Mouse (Mus musculus): ENCODE measurements around the gene Ap5b1.

The Ap5b1 gene

GRCm38 (mm10) chr19:5567534-5568469 lies at the start of gene Ap5b1:
TSS of gene Ap5b1 (plus strand) at chr19:5568025.
- DNase-seq, result peak; percentile 92 to 93

DNA sequence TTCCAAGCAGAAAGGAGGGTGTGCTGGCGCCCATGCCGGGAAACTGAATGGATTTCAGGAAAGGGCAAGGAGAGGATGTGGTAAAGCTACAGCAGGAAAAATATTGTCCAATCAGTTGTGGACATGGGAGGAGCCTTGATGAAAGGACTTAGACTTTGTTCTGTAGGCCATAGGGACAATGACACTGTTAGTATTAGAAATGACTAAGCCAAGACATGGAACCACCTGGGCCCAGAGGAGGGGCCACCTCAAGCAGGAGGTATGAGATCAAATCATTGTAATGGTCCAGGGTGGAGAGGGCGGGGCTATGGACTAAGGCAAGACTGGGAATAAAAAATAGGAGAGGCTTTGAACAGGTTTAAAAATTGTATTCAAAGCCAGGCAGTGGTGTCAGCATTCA lies 49.1 kb upstream of the Ap5b1 start:
- no peak for DNase-seq

DNA sequence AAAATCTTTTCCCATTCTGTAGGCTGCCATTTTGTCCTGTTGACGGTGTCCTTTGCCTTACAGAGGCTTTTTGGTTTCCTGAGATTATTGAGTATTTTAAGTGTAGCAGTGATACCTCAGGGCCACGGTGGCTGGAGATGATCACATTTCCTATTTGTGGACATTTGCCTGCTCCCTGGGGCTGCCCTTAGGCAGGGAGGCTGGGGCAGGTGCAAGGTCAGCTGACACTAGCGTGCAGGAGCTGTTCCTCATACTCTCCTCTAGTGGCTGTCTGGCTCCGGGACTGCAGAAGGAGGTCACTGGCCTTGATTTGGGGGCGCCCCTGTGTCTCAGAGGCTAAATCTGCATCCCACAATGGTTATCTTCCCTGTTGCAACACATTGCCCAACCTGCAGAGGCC lies 42.6 kb upstream of the Ap5b1 start:
- no peak for DNase-seq

- peak; percentile 96 to 97 for DNase-seq
Measured at GRCm38 (mm10) chr19:5529325-5530137, 38.3 kb upstream of the Ap5b1 start.

DNA sequence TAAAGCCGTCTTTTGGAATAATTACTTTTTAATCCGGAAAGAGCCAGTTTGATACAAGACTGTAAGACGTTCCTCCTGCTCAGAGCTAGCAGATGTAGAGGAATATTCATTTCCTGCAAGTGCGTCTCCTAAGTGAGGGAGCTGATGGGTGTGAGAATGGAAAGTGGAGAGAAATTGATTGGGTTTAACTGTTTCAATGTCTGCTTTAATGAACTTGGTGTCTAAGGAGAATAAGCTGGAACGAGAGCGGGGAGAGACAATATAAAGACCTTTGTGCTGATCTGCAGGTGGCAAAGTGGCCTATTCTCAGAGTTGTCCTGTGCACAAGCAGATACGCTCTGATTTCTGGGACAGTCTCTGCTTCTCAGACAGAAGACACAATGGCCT lies 37.7 kb upstream of the Ap5b1 start:
- no peak for DNase-seq

- DNase-seq, result no peak
Measured at GRCm38 (mm10) chr19:5532520-5532919, 35.3 kb upstream of the Ap5b1 start.

DNA sequence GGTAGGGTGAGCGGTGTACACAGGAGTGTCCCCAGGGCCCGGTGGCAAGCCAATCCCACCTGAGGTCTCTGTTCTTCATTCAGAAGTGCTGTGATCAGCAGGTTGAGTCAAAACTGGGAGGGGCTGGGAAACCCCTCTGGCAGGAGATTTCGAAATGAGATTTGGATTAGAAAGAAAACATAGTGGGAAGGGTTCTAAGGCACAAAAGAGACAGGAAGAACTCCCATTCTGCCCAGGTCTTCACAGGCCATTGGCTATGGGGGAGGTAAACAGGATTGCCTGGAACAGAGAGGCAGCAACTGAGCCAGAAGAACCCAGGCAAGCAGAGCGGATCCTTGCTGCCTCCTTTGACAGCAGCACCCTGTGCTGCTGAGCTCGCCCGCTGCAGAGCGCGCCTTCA lies 29.0 kb upstream of the Ap5b1 start:
- DNase-seq, result no peak

DNA sequence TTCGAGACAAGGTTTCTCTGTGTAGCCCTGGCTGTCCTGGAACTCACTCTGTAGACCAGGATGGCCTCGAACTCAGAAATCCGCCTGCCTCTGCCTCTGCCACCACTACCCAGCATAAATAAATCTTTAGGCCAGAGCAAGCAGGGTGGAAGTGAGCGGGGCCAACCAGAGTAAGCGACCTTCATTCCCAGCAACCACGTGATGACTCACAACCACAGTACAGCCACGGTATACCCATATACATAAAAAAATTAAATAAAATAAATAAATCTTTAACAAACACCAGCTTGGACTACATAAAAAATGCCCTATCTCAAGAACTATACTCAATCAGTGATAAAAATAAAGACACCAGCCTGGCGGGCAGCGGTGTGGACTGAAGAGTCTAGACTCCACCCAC lies 24.5 kb upstream of the Ap5b1 start:
- no peak for DNase-seq

GRCm38 (mm10) chr19:5544031-5544430 lies 23.8 kb upstream of the Ap5b1 start:
- DNase-seq, result no peak

DNA sequence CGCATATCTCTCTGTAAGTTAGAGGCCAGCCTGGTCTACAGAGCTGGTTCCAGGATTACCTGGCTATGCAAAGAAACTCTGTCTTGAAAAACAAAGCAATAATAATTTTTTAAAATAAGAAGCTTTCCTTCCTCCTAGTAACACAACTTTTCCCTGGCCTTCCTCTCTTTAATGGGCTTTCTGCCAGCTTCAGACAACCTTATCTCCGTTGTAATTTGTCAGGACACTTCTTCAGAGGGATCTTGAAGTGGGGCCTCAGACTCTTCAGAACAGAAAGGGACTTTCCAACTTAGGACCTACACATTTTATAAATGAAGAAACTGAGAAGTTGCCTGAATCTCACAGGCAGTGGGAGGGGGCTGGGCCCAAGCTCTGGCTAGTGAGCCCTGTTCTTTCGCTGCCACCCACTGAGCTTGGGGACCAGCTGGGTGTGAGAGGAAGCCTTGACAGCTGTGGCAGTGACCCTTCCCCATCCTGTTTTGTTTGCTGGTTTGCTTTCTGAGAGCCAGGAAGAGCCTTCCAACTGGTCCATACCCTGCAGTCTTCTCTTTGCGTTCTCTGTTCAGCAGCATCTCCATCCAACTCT lies 20.3 kb upstream of the Ap5b1 start:
- no peak for DNase-seq

DNA sequence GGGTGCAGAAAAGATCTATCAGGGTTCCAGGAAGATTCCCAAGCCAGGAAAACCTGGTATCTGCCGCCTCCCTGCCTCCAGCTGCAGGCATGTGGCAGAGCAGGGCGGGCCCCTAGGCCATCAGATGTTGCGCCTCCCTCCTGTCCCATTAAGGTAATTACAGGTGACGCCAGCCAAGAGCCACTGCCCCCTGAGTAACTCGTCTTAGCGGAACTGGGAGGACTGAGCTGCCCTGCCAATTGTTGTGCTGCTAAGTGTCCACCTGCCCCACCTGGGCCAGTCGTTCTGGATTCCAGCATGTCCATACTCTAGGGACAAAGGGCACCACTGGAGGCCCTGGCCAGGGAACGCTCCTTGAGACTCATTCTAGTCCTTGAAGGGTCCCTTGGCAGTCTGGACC lies 14.0 kb upstream of the Ap5b1 start:
- DNase-seq, result no peak

DNA sequence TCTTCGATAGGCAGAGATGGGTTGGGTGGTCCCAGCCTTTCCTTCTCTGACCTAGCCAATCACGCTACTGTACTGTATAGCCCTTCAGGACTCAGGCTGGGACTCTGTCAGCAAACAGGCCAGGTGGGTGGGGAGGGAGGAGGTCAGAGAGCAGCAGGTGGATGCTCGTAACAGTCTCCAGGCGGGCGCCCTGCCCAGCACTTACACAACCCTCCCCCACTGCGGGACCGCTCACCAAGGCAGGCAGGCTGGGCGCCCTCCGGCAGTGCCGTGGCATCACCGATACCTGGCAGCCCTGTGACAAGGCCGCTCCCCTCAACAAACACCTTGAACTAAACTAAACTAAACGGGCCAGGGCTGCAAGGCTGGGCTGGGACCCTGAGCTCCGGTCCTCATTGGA lies 13.6 kb upstream of the Ap5b1 start:
- DNase-seq, result no peak

GRCm38 (mm10) chr19:5558169-5558568 lies 9.7 kb upstream of the Ap5b1 start:
- no peak for DNase-seq

- no peak for DNase-seq
Measured at GRCm38 (mm10) chr19:5558770-5559169, 9.1 kb upstream of the Ap5b1 start.

GRCm38 (mm10) chr19:5559229-5559628 lies 8.6 kb upstream of the Ap5b1 start:
- no peak for DNase-seq

DNA sequence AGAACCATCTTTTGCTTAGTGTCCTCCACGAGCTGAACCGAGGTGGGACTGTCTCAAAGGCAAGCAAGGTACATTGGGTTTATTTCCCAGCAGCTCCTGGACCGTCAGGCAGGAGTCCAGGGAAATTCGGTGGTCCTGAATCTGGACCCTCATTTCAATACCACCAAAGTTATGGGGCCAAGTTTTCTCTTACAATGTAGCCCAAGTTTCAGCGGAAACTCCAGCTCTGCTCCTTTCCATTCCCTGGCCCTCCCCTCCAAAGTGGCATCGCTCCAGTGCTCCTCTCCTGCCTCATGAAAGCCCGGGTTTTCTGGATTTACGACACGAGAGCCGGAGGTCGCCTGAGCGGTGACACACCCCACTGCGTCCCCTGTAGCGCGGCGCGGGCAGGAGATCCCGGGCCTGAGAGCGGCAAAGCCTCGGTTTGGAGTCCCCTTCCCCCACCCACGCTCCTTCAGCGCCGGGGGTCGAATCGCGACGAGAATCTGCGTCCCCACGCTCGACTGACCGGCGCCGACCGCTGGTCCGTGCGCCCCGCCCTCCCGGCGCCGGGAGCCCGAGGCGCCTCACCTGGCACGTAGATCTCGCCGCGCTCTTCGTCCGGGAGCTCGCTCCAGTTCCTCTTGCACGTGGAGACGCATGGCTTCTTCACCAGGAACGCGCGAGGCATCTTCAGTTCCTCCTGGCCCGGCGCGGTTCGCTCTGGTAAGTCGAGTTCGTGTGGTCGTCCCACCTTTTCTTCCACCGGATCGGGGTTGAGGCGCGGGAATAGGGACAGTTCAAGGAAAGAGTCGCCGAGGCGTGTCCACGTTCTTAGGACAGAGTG lies 8.0 kb upstream of the Ap5b1 start:
- peak; percentile 31 to 32 for DNase-seq

DNA sequence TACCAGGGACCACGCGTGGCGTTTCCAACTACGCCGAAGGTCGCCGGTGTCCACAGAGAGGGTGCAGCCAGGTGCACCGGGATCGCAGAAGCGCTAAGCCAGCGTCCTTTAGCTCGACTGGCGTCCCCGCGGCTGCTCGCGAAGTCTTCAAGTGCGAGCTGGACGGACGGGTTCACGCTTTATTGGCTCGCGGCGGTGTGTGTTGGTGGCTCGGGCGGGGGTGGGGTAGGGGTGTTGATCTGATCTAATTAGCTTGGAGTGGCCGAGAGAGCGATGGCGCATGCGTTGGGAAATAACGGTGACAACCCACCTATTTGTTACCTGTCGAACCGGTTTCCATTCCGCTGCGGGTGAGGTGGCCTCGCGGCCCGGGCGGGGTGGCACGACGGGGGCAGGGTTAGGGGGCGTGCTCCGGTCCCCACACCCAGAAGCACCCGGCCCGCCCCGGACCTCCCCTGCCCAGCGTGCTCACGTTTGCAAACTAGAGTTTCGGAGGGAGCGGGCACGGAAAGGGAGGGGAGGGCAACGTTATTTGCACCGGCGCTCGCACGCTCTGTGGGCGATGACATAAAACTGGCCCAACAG lies 7.3 kb upstream of the Ap5b1 start, which contains the start of gene Ovol1:
Gene Ovol1, minus strand, starts transcription at position 190 of the 585 bp plus-strand sequence.
- peak; percentile 36 to 44 for DNase-seq

- DNase-seq, result no peak
Measured at GRCm38 (mm10) chr19:5561252-5561790, 6.5 kb upstream of the Ap5b1 start.

GRCm38 (mm10) chr19:5561886-5562285 lies 5.9 kb upstream of the Ap5b1 start:
- DNase-seq, result no peak

DNA sequence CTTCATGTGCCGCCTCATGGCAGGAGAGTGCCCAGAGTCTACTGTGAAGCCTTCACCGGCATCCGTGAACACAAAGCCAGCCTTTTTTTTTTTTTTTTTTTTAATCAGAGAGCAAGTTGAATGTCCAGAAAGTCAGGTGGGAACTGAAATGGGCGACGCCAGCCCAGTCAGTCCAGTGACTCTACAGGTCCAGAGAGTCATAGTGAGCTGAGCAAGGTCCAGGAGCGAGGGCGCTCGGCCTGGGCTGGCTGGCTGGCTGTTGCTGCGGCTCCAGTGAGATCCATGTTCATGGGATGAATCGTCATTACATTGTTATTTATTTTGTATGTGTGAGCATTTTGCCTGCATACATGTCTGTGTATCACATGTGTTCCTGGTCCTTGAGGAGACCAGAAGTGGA lies 5.0 kb upstream of the Ap5b1 start:
- no peak for DNase-seq

GRCm38 (mm10) chr19:5566316-5566715 lies 1.5 kb upstream of the Ap5b1 start:
- DNase-seq, result no peak

DNA sequence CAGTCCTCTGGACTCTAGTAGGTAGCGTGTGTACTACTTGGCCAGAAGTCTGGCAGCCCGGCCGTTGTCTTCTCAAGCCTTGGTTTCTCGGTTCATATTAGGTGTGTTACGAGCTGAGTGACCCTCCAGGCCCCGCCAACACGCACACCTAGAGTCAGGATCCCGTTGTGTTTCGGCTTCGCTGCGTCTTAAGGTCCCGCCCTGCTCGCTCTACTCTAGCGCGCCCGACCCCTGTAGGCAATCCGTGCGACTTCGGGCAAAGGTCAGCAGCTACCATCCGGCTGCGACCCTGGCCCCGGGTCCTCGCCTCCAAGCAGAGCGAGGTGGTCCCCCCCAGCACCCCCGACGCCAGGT lies 668 bp upstream of the Ap5b1 start:
- no peak for DNase-seq

Measured in B cell, adult 2 months (primary cell).